Mouse (Mus musculus): ENCODE data around the gene 1700029H14Rik.
A peak's percentile ranks its signal among the peaks of the same experiment; 100 is the strongest.

1700029H14Rik gene

DNA sequence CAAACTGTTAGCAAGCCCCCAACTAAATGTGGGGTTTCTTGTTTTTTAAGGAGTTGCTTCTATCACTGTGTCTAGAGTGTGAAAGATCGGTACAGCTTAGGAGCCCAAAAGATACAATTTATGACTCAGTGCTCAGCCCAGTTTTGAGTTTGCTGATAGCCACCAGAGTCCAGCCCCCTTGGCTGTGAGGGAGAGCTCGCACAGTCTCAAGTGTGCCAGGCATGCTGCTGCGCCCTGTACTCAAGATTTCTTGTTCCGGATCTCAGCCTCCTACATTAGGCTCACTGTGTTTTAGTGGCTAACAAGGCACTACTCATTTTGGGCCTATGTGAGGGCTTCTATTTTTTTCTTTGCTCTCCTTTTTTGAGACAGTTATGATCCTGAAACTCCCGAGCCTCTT, 22.1 kb downstream of the 1700029H14Rik start:
- peak; percentile 59 to 68 for DNase-seq

DNA sequence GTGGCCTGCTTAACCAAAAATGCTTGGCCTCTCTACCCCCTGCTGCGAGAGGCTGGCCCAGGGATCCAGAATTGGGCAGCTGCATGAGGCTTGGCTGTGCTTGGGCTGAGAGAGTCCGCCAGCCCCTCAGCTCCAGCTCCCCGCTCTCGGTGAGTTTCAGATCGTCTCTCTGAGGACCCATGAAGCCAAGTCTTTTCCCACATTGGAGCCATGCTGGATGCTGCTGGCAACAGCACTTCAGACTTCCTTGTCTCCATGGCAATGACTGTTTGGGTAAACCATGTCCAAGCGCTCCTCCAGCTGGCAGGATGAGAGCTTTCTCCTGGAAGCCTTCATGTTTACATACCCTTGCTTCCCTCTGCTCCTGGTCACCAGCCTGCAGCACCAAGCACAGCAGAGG, 23.4 kb downstream of the 1700029H14Rik start:
- peak; percentile 88 to 92 for DNase-seq

DNA sequence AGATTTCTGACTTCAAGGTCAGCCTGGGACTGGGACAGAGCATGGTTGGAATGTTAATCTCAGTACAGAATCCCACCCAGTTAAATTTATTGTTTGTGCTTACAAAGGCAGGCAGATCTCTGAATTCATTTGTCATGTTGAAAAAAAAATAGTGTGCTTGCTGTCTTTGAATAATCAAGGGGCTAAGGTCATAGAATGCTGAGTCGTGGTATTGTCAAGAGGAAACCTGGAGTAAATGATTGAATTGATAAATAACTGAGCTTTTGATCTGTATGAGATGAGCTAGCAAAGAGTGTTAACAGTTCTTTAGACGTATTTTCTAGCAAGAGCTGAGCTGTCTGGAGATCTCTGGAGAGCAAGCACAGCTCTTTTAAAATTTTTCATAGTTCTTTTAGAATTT, 25.2 kb downstream of the 1700029H14Rik start:
- DNase-seq: no peak

DNA sequence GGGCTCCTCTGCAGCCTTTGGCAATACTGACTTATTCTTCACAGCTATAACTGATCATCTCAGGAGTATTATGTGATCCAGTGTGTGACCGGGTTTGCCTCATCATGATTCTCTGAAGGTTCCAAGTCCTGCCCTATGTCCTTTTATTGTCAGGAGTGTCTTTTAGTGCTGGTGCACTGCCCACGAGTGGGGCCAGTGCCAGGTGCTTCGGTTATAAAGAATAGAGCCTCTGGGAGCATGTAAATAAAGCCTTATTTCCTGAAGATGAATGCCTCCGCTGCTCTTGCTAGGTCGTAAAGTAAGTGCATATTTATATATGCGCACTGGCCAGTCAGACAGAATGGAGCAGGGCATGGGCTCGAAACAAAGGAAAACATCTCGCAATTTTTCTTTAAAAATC, 29.1 kb downstream of the 1700029H14Rik start:
- no peak for DNase-seq

DNA sequence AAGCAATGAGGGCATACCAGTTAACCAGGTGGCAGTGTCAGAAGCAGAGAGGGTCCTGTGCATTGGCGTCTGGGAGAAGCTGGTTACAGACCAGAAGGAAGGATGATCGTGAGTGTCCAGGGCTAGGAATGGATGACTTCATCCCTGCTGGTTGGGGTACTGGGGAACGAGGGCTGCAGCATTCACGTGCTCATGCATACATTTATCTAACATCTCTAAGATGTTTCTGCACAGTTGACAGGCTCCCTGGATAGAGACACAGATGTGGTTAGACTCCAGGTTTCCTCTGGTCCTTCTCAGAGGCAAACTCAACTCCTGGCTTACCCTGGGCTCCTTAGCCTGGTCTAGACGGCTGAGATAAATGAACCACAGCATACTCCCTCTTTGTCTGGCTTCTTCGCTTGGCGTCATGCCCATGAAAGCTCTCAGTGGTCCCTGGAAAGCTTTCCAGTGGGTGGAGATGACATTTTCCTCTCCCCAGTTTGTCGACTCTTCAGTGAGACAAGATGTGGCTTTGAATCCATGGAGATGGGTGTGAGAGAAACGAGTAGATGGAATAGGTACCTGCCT, 30.6 kb downstream of the 1700029H14Rik start:
- no peak for DNase-seq

DNA sequence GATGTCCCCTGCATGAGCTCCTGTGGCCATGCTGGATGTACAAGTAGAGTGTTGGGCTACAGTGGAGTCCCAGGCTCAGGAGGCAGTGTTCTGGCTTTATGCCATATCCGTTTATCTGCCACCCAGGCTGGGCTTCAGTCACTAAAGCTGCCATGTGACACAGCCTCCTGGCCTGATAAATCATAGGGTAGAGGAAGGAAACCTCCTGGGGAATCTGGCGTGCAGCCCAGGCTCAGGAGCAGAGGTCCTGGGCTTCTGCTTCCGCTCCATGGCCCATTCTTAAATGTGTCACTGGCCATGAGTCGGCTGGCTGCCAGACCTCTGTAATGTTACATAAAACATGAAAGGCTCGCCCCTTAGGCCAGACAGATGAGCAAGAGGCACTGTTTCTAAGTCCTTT, 31.3 kb downstream of the 1700029H14Rik start:
- DNase-seq: peak; percentile 89 to 93

DNA sequence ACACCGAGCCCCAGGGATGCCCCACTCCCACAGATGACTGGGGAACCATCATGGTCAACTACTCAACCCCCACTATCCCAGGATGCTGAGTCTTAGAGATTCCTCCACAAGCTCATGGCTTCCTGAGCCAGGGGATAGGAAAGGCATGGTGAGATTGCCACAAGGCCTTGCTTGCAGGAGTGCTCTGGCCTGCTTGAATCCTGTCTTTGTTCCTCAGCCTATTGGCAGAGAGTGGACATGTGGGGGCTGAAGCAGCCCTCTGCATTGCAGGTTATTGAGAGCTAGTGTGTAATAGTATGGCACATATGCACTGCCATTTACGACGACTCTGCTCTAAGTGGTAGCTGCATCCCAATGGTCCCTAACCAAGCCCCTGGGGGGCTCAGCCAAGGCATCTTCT, 31.9 kb downstream of the 1700029H14Rik start:
- no peak for DNase-seq

DNA sequence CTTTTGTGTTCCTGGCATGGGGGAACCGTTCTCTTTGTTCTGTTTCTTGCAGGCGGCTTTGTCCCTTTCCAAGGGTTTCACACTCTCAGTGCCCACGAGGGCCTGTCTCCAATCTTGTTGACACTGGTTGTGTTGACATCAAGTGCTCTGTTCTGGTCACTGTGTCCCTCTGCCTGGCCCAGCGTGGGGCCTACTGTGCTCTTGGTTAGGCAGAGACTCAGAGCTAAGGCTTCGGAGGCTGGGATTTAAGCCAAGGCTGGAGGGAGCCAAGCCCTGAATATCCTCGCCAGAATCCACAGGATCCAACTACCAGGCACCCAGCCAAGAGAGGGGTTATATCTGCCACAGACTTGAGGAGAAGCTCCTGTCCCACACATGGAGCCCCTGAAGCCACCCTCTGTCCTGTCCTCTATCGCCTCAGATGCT, 32.4 kb downstream of the 1700029H14Rik start:
- peak; percentile 87 to 92 for DNase-seq

DNA sequence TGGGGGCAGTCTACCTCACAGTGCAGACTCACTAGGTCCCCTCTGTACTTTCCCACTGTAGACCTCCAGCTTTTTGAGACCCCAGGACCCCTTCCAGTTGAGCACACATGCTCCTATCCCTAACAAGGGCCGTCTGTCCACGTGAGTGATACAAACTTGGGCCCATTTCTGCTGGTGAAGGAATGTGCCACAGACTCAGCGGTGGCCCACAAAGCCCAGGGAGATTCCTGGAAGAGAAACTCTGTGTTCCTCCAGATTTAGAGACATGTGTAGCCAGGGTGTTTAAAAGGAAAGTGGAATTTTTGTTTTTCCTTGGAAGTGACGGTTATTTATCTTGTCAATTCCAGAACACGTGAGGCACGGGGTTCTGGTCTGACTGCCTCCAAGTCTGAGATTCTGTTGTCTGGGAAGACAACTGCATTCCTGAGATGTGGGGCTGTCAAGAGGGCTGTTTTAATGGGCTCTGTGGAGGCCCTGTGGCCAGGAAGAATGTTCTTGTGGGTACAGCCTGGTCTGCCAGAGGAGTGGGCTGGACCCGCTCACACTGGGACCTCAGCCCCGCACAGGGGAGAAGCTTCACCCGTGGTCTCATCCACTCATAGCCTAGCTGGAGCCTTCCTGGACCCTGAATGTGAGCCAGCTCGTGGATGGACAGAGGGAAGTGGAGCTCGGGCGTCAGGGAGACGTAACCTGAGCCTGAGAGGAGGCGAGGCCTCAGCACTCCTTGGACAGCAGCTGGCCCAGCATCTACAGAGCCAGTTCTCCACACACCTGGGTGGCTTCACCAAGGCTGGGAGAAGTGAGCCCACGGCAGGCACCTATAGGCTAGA, 33.0 kb downstream of the 1700029H14Rik start:
- no peak for DNase-seq

DNA sequence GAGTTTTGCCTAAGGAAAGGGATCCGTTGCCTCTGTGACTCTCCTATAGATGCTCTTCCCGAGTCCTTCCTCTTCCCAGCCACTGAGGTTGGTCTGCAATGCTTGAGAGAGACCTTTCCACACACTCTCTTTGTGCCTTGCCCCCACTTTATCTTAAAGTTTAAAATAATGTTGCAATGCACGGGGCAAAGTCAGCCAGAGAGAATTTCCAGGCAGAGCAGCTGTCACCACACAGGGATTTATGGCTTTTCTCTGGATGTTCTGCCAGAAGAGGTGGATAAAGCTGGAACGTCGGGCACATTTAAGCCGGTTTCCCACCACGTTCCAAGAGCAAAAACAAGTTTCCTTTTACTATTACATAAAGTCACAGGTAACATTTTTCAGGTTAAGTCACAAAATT, 40.9 kb downstream of the 1700029H14Rik start:
- no peak for DNase-seq

DNA sequence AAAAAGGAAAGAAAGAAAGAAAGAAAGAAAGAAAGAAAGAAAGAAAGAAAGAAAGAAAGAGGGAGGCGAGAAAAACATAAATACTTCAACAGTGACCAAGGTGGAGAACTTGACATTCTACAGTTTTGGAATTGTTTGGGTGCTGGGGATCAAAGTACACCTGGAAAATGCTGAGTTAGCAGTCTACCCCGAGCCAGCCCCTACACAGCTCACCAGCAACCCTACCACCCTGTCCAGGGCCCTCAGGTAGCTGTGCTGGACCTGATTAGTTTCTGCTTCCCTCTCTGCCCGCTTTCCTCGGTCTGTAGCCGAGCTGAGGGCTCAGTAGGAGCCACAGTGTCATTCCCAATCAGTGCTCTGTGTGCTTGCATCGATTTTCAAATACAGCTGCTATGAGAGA, 41.9 kb downstream of the 1700029H14Rik start:
- DNase-seq: no peak

DNA sequence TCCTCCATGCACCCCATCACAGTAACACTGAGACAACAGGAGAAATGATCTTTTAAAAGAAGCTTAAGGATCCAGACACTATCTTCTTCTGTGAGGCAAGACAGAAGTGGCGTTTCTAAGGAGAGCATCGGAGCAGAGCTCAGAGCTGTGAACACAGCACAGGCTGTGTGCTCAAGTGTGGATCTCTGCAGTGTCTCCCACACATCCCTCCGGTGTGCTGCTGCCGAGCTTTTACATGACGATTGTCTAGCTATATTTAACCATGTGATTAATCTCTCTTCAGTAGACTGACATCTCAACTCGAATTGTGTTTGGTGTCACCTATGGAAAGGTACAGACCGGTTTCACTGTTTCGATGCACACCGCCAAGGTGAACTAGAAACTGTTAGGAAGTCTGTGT, 42.8 kb downstream of the 1700029H14Rik start:
- DNase-seq: no peak

DNA sequence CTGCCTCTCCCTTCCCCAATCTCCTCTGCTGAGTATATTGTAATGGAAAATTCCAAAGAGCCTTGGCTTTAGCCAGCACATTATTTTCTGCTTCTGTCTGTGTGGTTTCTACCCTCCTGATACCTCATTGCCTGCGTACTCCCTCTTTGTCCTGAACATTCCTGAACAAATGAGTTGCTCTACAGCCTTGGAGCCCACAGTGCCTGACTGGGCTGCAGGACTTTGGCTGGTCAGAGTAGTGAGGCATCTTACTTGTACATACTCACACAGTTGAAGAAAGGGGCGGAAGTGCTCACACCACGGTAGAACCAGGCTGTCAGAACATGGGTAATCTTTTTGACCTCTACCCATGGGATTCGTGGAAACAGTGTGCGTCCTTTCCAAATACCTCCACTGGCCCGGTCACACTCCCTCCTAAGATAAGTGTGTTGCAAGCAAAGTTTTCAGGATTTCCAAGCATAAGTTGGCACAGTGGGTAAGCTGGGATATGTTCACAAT, 44.9 kb downstream of the 1700029H14Rik start:
- peak in 1 of 2 experiments; percentile 38 for DNase-seq

DNA sequence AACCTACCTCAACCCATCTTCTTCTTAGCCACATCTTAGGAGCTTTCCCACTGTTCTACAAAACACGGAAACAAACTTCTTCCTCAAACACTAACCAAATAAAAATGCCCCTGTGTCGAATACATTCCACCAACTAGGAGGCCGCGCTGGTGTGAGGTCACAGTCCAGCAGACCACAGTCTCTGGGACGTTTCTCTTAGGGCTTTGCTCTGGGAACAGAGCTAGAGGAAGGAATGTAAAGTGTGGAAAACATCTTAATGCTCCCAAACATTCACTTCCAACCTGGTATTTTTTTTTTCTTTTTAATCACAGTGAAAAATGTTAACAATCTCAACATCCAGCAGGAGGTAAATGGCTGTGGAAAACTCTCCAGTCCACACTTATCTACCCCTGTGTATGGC, 45.5 kb downstream of the 1700029H14Rik start:
- no peak for DNase-seq

DNA sequence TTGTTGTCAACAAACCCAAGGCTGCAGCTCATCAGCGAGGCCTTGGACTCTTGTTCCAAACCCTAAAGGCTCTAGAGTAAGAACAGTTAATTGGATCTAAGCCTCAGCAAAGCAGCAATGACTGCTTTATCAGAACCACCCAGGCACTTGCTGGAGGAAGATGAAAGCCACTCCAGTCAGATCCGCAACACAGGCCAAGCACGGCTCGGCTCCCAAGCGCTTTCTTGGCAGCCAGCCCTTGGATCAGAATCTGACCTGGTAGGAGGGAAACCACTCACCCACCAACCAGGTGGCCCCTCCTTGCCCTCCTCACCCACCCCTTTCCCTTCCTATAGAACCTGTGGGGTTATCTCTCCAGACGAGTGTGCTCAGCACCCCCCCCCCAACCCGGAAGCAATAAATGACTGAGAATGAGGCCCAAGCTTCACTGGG, 46.2 kb downstream of the 1700029H14Rik start:
- peak; percentile 72 to 79 for DNase-seq

DNA sequence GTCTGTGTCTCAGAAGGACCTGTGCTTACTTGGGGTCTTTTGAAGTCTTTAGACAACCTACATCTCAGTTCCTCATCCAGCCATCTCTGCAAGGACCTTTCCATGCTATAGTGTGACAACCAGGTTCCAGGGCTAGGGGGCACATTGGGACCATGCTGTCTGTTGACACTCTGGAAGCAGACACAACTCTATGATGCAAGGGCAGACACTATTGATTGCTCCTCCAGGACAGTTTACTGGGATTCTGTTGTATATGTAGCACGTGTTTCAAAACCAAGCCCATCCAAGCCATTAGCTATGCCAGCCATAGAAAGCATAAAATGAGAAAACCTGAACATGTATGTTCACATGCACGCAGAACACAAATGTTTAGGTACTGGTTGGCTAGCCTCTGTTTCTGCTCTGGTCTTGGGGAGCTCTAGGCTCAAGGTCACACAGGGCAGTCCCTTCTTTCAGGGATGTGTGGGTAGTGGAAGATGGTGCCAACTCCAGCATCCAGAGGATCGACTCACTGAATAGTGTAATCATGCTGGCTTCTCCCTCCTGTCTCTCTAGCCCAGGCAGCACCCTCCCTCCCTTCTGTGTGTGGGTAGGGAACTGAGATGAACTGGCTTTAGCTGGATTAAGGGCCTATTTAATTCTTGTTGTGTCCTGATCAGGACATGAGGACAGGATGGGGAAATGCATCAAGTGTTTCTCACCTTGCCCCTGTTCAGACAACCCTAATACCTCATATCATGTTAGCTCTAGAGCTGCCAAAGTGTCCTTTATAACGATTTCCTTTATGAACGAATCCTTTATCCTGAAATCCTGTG, 48.5 kb downstream of the 1700029H14Rik start:
- DNase-seq: no peak

DNA sequence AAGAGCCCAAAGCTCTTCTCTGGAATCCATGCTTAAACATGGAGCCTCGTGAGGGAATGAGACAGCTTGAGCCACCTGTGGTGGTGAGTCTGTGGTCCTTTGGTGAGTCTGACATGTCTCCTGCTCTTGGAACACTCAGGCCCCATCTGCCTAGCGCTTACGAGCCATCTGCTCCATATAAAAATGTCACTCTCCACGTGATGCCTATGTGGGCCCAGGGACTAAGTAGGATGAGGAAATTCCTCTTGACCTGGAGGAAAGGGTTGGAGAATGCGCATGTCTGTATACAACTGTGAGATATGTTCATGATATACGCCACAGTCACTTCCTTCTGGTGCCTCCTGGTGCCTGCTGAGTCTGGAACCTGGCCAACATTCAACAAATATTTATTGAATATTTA, 49.6 kb downstream of the 1700029H14Rik start:
- no peak for DNase-seq

DNA sequence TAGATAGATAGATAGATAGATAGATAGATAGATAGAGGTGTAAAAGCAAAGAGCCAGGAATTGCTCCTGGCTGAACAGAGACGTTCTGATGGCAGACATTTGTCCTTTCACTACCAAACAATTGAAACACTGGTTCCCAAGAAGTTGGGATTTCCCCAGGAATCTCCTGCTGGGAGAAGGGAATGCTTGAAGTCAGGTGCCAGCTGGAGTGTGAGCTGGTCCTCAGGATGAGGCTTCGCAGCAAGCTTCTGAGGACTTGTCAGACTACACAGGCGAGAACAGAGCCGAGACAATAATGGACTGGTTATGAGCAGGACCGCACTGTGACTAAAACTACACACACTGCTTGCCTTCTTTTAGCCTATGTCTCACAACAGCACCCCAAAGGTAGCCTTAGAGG, 50.2 kb downstream of the 1700029H14Rik start:
- no peak for DNase-seq

DNA sequence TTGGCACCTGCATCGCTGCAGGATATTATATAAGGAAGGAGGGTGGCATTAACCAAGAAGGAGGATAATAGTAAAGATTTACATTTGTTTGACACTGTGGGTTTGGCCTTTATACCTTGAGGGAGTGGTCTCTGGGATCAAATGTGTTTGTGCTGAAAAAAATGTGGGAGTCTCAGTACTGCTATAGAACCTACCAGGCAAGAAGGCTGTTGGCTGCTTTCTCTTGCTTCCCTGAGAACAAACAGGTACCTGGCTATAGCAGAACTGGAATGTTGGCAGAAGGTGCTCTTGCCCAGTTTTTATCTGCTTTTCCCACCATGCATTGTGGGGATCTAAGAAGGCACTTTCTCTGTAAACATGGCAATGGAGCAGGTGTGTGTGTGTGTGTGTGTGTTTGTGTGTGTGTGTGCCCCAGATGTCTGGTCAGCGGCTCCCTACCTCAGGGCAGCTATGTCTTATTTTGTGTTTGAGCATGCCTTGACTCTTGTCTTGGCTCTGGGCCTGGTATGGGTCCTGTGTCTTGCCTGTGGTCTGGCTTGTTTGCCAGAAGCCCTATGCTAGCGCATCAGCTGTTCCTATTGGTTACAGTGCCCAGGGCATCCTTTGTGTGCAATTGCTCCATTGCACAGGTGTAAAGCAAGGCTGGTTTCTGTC, 54.9 kb downstream of the 1700029H14Rik start:
- peak in 1 of 2 experiments; percentile 32 for DNase-seq

DNA sequence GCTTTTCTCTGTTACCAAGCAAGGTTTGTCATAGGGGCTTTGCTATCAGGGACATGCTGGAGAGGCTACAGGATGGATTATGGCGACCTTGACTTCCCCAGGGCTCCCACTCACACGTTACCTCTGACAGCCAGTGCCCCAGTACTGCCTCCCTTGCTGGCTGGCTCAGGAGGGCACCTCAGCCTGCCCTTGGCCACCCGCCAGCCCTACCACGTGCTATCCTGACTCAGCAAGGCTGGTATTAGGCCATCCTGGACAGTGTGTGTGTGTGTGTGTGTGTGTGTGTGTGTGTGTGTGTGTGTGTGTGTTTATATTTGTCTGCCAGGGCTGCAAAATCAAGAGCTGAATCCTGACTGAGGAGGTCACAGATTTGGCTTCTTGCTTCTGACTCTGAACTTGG, 55.4 kb downstream of the 1700029H14Rik start:
- peak; percentile 86 to 88 for DNase-seq

DNA sequence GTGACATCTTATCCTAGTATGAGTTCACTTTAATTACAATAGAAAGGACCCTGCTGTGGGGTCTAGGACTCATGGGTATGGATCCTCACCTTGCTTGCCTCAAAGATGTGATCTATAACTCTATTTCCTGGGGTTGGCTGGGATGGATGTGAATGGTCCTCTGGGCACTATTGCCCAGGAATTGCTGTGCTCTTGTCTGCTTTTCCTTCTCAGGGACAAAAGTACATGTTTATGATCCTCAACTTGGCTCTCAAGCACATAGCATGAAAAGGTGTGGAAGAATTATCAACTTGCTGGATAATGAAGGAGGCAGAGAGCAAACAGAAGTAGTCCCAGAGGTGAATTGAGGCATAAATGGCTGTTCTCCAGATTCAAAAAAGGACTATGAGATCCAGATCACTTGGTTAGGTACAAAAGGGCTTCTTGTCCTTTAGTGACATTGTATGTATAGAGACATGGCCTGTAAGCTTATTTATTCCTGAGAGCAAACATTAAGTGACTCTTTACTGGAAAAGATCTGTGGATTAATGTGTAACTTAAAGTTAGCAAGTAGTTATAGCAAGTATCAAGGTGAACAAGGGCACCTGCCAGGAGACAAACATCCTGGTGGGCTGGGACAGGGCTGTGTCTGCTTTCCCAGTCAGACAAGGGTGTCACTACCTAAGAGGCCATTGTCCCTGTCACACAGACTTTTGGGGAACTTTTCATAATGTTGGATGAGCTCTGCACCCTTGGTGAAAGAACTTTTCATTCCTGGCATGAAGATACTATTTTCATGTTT, 57.2 kb downstream of the 1700029H14Rik start:
- no peak for DNase-seq

All from lung, adult 18-20 months (tissue).